15 mouse cellular contexts compared by ENCODE assay signal in genomic region chr5:28170081-28170480, GRCm38 (mm10). TPM values are rescaled to one million over a fixed set of nuclear protein-coding genes. Genes with fewer than 3 reads are reported as not detected.
DNase-seq lines count a peak whose midpoint lies in the region; ATAC-seq and TF ChIP-seq lines count a peak whose summit lies in the region.
"Had no signal": no experiment of that assay in that cellular context is flagged by ENCODE, and none has a peak within 500 bp of the region (broad histone marks: within the 10 kb centered on the region; RNA-seq: fewer than 3 reads in every experiment).

No protein-coding gene starts in this region.

- H3K4me1 ChIP-seq in E14TG2a.4 (replicated peaks; ENCODE audit: low read depth, low read length) = peaks cover 64% of the 10 kb centered on the region
- peaks cover 33% of the 10 kb centered on the region for H3K4me1 ChIP-seq in limb, embryonic 10.5 days

- DNase-seq in R1 (ENCODE audit: low read depth, low spot score) = peak; percentile 46
- peak; percentile 50 for DNase-seq in embryo, embryonic 10.5 days (ENCODE audit: low spot score)
- DNase-seq in limb, embryonic 10.5 days (ENCODE audit: low spot score) = peak; percentile 67
- no peak for DNase-seq in spleen, postnatal 14 days (ENCODE audit: low spot score in 2 of 2)
- DNase-seq in spleen, adult 12 weeks (ENCODE audit: low spot score) = no peak
- DNase-seq: lung, postnatal 10 days; right cerebral cortex, postnatal 4 days had no signal

- no peaks in the 10 kb centered on the region for H3K36me3 ChIP-seq in E14TG2a.4 (ENCODE audit: insufficient read depth, low read length)
- no peaks in the 10 kb centered on the region for H3K36me3 ChIP-seq in limb, embryonic 10.5 days
- H3K36me3 ChIP-seq: embryonic facial prominence, embryonic 12.5 days; limb, embryonic 15.5 days had no signal

- WGBS in limb, embryonic 10.5 days = 1% methylated on average over 17 of the region's 17 CpGs

- peaks cover 75% of the 10 kb centered on the region for H3K27me3 ChIP-seq in E14TG2a.4 (ENCODE audit: insufficient read depth, low read length)
- peaks cover 98% of the 10 kb centered on the region for H3K27me3 ChIP-seq in limb, embryonic 10.5 days (ENCODE audit: low read depth, poor library complexity, severe bottlenecking)

- no peak for TF ChIP-seq CTCF in E14TG2a.4 (conservative IDR thresholded peaks at IDR 0.05; ENCODE audit: low read length)

- no peak for ATAC-seq in inflammation-experienced regulatory T-cells, adult 6 months
- ATAC-seq: CD4-positive, CD25-positive, alpha-beta regulatory T cell, adult 4 months had no signal

- peak overlapping the region; percentile 65 for H3K4me3 ChIP-seq in E14TG2a.4 (replicated peaks; ENCODE audit: low read length)
- H3K4me3 ChIP-seq in limb, embryonic 10.5 days = no peak overlapping the region
- H3K4me3 ChIP-seq: embryonic facial prominence, embryonic 12.5 days; limb, embryonic 15.5 days had no signal

- no peaks in the 10 kb centered on the region for H3K9me3 ChIP-seq in E14TG2a.4 (ENCODE audit: low read length)
- no peaks in the 10 kb centered on the region for H3K9me3 ChIP-seq in limb, embryonic 10.5 days (replicated peaks)
- H3K9me3 ChIP-seq: embryonic facial prominence, embryonic 12.5 days; limb, embryonic 15.5 days had no signal

- H3K27ac ChIP-seq in limb, embryonic 10.5 days = no peak overlapping the region
- H3K27ac ChIP-seq: embryonic facial prominence, embryonic 12.5 days; limb, embryonic 15.5 days had no signal

RNA-seq across cellular contexts. Expression of gene En2, which starts 4.6 kb away (rescaled TPM):
- polyA plus RNA-seq in limb, embryonic 10.5 days (2016; fragmentation: Nextera tagmentation; extraction: Ambion mirVana) = not detected in 2 replicates
- not detected for polyA plus RNA-seq in inflammation-experienced regulatory T-cells, adult 6 months (2017; shearing (Covaris generic))
- polyA plus RNA-seq: CD4-positive, CD25-positive, alpha-beta regulatory T cell, adult 4 months; embryonic facial prominence, embryonic 12.5 days; gonadal fat pad, adult 2 months; heart, postnatal 0 days; limb, embryonic 15.5 days; stomach, embryonic 16.5 days had no signal

Comparison
In these comparisons a context has a peak if more than half of its experiments do, and no peak if none do; other contexts are left out.
1. DNase-seq: peak in R1 (single experiment), embryo, embryonic 10.5 days (single experiment) and limb, embryonic 10.5 days (single experiment); none in spleen, postnatal 14 days (0 of 2) and spleen, adult 12 weeks (single experiment).